Mouse (Mus musculus) hindlimb bud, embryonic 11.5 days (tissue): Measurements from ENCODE around the gene Ube2n.

Experiments used
- DNase-seq: peaks from one replicate; pipeline ENCODE4 v3.0.0-alpha.2; 2012; ENCODE audit warnings: low read depth, low spot score; ENCODE audit errors: extremely low spot score

Gene Ube2n

GRCm38 (mm10) chr10:95557337-95557828 is 42.4 kb downstream of the Ube2n start:
- no peak for DNase-seq

- DNase-seq: no peak
Measured at GRCm38 (mm10) chr10:95559426-95559825, 44.5 kb downstream of the Ube2n start.

- no peak for DNase-seq
Measured at GRCm38 (mm10) chr10:95560394-95560983, 45.5 kb downstream of the Ube2n start.

GRCm38 (mm10) chr10:95561616-95562015 is 46.7 kb downstream of the Ube2n start:
- no peak for DNase-seq

GRCm38 (mm10) chr10:95562395-95562794 is 47.5 kb downstream of the Ube2n start:
- no peak for DNase-seq

- no peak for DNase-seq
Measured at GRCm38 (mm10) chr10:95562859-95563841, 48.2 kb downstream of the Ube2n start.

- peak; percentile 67 for DNase-seq
Measured at GRCm38 (mm10) chr10:95563851-95564845, 49.2 kb downstream of the Ube2n start, which contains the start of gene Nudt4. Gene Nudt4 (minus strand): TSS chr10:95564146.

- no peak for DNase-seq
Measured at GRCm38 (mm10) chr10:95565156-95565854, 50.4 kb downstream of the Ube2n start.

GRCm38 (mm10) chr10:95566786-95567185 is 51.8 kb downstream of the Ube2n start:
- no peak for DNase-seq

GRCm38 (mm10) chr10:95567550-95567949 is 52.6 kb downstream of the Ube2n start:
- DNase-seq: no peak

- DNase-seq: no peak
Measured at GRCm38 (mm10) chr10:95568016-95568415, 53.1 kb downstream of the Ube2n start.

- DNase-seq: no peak
Measured at GRCm38 (mm10) chr10:95569441-95569840, 54.5 kb downstream of the Ube2n start.

- DNase-seq: no peak
Measured at GRCm38 (mm10) chr10:95574994-95575393, 60.0 kb downstream of the Ube2n start.

- no peak for DNase-seq
Measured at GRCm38 (mm10) chr10:95575839-95576380, 61.0 kb downstream of the Ube2n start.

GRCm38 (mm10) chr10:95576876-95577566 is 62.1 kb downstream of the Ube2n start:
- no peak for DNase-seq

GRCm38 (mm10) chr10:95577567-95577950 is 62.6 kb downstream of the Ube2n start:
- no peak for DNase-seq

GRCm38 (mm10) chr10:95585554-95585953 is 70.6 kb downstream of the Ube2n start:
- no peak for DNase-seq

- DNase-seq: no peak
Measured at GRCm38 (mm10) chr10:95587509-95588220, 72.7 kb downstream of the Ube2n start.

- no peak for DNase-seq
Measured at GRCm38 (mm10) chr10:95589196-95589595, 74.3 kb downstream of the Ube2n start.
